In the genomic region with DNA sequence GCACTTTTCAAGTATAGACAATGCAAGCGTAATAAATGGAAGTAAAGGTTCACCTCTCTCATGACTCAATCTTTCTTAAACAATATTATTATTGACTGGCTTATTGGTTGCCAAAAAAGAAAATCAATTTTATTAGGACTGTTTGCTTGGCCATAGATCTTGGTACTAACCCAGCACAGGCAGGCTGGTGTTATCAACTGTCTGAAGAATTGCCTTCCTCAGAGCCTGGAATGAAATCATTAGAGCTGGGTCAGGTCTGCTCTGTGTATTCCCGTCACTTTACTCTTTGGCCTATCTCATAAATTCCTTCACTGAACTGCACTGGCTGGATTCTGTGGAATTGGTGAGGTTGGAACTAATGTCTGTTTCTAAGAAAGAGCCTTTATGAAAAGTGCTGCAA, we compare ENCODE assay signal across 19 mouse cellular contexts.
"Had no signal": no experiment of that assay in that cellular context is flagged by ENCODE, and none has a peak within 500 bp of the region (broad histone marks: within the 10 kb centered on the region; RNA-seq: fewer than 3 reads in every experiment).

No protein-coding gene starts in this region.

- H3K27ac ChIP-seq: midbrain, embryonic 10.5 days; midbrain, embryonic 12.5 days; neural tube, embryonic 13.5 days; neural tube, embryonic 15.5 days had no signal

- H3K9me3 ChIP-seq: midbrain, embryonic 10.5 days; midbrain, embryonic 12.5 days; neural tube, embryonic 13.5 days; neural tube, embryonic 15.5 days had no signal

- H3K4me3 ChIP-seq: midbrain, embryonic 10.5 days; midbrain, embryonic 12.5 days; myocyte; neural tube, embryonic 13.5 days; neural tube, embryonic 15.5 days had no signal

- ATAC-seq: midbrain, embryonic 16.5 days had no signal

- H3K9ac ChIP-seq: lung, embryonic 14.5 days; midbrain, embryonic 12.5 days; neural tube, embryonic 13.5 days; neural tube, embryonic 15.5 days had no signal

- DNase-seq: lung, adult 18-20 months; lung, embryonic 14.5 days; lung, postnatal 10 days; lung, postnatal 4 days; midbrain, embryonic 14.5 days; retina, postnatal 1 day; right cerebral cortex, adult 18-20 months; right cerebral cortex, postnatal 25 days; right cerebral cortex, postnatal 4 days; spleen, adult 18-20 months; thymus, adult 2 months; thymus, postnatal 25 days; thymus, postnatal 4 days had no signal

- H3K4me2 ChIP-seq: lung, embryonic 14.5 days; midbrain, embryonic 12.5 days; neural tube, embryonic 13.5 days; neural tube, embryonic 15.5 days had no signal

- H3K4me1 ChIP-seq: midbrain, embryonic 10.5 days; midbrain, embryonic 12.5 days; neural tube, embryonic 13.5 days; neural tube, embryonic 15.5 days had no signal

- H3K27me3 ChIP-seq: midbrain, embryonic 12.5 days; neural tube, embryonic 13.5 days; neural tube, embryonic 15.5 days had no signal
